Mouse (Mus musculus) limb, embryonic 13.5 days (tissue): ENCODE data around the gene Aggf1. TPM values are rescaled to one million over a fixed set of nuclear protein-coding genes. Genes with fewer than 3 reads are reported as not detected.
"Not testable (repeated sequence)": the region's sequence is repeated elsewhere in the genome, so short reads cannot be mapped to it uniquely, and the experiment has no call there.

Source experiments
- ATAC-seq: fragments of 200-750 bp; cut with Nextera tagmentation; 2 replicates; pipeline ENCODE4 v1.8.0; 2017; ENCODE audit warnings: low read depth, moderate number of reproducible peaks, moderate TSS enrichment; ENCODE audit not compliant: low FRiP score
- H3K27ac ChIP-seq: fragments of 300-500 bp; sonication (generic); 2 replicates; pipeline ENCODE4 v1.5.1; 2015; ENCODE audit warnings: inconsistent platforms, mild to moderate bottlenecking, moderate library complexity
- H3K27me3 ChIP-seq: fragments of 300-500 bp; sonication (generic); 2 replicates; pipeline ENCODE4 v1.6.1; 2015; ENCODE audit warnings: mild to moderate bottlenecking, inconsistent platforms
- H3K36me3 ChIP-seq: fragments of 300-500 bp; sonication (generic); 2 replicates; pipeline ENCODE4 v1.6.1; 2015; ENCODE audit warnings: inconsistent platforms, mild to moderate bottlenecking, moderate library complexity
- H3K4me1 ChIP-seq: fragments of 300-500 bp; sonication (generic); 2 replicates; pipeline ENCODE4 v1.6.1; 2015; ENCODE audit warnings: inconsistent platforms
- H3K4me2 ChIP-seq: fragments of 300-500 bp; sonication (generic); replicated peaks from 2 replicates; pipeline ENCODE4 v1.6.1; 2015; ENCODE audit warnings: inconsistent platforms, mild to moderate bottlenecking, moderate library complexity
- H3K4me3 ChIP-seq: fragments of 300-500 bp; sonication (generic); 2 replicates; pipeline ENCODE4 v1.5.1; 2015; ENCODE audit warnings: moderate library complexity, mild to moderate bottlenecking, inconsistent platforms
- H3K9ac ChIP-seq: fragments of 300-500 bp; sonication (generic); 2 replicates; pipeline ENCODE4 v1.6.1; 2015; ENCODE audit warnings: mild to moderate bottlenecking, inconsistent platforms
- H3K9me3 ChIP-seq: fragments of 300-500 bp; sonication (generic); 2 replicates; pipeline ENCODE4 v1.6.1; 2016; ENCODE audit warnings: inconsistent platforms
- WGBS: fragments of 180-500 bp; shearing (Covaris S2); methylation state at CpG from one replicate; pipeline ENCODE4 v1.1.7; 2015; 5-methylcytosine and 5-hydroxymethylcytosine counted together
- polyA plus RNA-seq: library from polyadenylated mRNA; unstranded; fragments of >200 nt; fragmentation: Nextera tagmentation; extraction: Ambion mirVana; gene quantifications from 2 replicates; pipeline ENCODE4 v1.2.1, GENCODE M21; 2015

Gene Aggf1
- 31.7 and 32.4 TPM in 2 replicates for polyA plus RNA-seq

DNA sequence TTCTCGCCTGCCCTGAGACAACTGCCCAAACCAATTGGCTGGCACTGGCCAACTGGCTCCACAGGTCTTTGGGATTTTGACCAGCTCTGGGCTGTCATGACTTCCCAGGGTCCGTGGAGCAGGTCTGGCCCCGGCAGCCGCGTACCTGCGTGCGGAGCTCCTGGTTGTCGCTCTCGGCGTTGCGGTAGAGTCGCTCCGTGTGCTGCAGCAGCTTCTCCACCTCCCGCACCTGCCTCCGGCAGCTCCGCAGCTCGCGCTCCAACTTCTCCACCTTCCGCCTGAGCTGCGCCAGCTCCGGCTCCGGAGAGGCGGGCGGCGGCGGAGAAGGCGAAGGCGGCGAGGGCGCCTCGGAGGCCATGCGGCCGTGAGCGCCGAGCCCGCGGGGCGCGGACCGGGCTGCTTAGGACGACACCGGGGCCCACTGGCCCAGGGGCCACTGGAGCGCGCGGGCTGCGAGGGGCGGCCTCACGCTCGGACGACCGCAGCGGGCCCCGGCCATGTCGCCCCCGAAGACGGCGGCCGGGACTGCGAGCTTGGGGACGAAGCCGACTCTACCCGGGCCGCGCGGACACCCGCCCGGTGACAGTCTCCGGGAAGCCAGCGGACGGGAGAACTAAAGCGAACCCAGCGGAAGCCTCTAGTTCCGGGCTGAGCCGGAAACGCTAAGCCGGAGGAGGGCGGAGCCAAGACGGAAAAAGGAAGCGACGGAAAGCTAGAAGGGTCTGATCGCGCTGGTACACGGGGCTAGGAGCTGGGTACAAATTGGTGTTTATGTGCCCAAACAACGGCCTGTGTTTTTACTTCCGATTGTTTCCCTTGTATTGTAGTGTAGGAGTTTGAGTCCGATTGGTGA lies at the start of gene Aggf1:
Aggf1 (minus strand) TSS at position 652 of the 853 bp plus-strand sequence.
- H3K36me3 ChIP-seq: peaks cover 12% of the 10 kb centered on the region
- H3K27ac ChIP-seq: peak within 1 kb of the TSS; percentile 80; the same call in 1 of the 2 replicates
- no peaks in the 10 kb centered on the region for H3K9me3 ChIP-seq
- H3K27me3 ChIP-seq: no peaks in the 10 kb centered on the region
- peak; percentile 98 for ATAC-seq
- peak within 1 kb of the TSS; percentile 83 for H3K4me2 ChIP-seq
- peak within 1 kb of the TSS; percentile 97 for H3K9ac ChIP-seq
- peaks cover 12% of the 10 kb centered on the region for H3K4me1 ChIP-seq
- H3K4me3 ChIP-seq: peak within 1 kb of the TSS; percentile 100
- WGBS: under 1% methylated on average over 86 of the region's 86 CpGs

- H3K27me3 ChIP-seq: no peaks in the 10 kb centered on the region
- no peak overlapping the region for H3K4me2 ChIP-seq
- H3K9me3 ChIP-seq: no peaks in the 10 kb centered on the region
- ATAC-seq: no peak
- no peaks in the 10 kb centered on the region for H3K4me1 ChIP-seq
- H3K9ac ChIP-seq: no peak overlapping the region
- H3K4me3 ChIP-seq: no peak overlapping the region
- H3K27ac ChIP-seq: no peak overlapping the region
- WGBS: 82% methylated on average over 7 of the region's 7 CpGs
- no peaks in the 10 kb centered on the region for H3K36me3 ChIP-seq
Observed at GRCm38 (mm10) chr13:95424932-95425331, 49.8 kb upstream of the Aggf1 start.

DNA sequence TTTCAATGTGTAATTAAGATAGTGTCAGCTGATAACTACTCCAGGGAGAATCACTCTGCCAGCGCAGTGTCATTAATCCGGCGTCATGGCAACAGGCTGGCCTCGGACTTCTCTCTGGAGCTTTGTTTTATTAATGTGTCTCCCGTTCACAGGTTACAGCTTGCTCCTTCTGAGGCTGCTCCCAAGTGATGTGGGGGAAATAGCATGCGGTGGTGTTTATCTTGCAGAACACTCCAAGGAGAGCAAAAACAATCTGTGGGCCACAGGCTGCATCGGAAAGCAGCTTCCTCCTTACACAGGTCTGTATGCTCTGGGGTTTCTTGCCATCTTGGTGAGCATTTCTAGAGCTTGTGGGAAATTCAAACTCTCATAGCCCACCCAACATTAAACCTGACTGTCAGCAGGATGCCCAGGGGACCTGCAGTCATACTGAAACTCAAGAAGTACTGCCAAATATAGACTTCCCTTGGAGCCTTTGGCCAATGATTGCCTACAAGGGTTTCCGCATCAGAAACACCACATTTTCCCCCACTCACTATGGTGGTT lies 44.1 kb upstream of the Aggf1 start:
- Histone ChIP-seq H3K9me3 (no peaks in the 10 kb centered on the region), H3K4me3 (no peak overlapping the region), H3K4me2 (0 out of 2 replicates have a peak overlapping the region, but pooled peaks have one; percentile 9), H3K9ac (no peak overlapping the region), H3K27ac (no peak overlapping the region), H3K36me3 (no peaks in the 10 kb centered on the region), H3K4me1 (0 out of 2 replicates have a peak, but pooled peaks cover 8% of the 10 kb centered on the region), H3K27me3 (no peaks in the 10 kb centered on the region)
- WGBS: 31% methylated on average over 8 of the region's 8 CpGs
- ATAC-seq: no peak

GRCm38 (mm10) chr13:95418575-95419203 lies 43.5 kb upstream of the Aggf1 start:
- Histone ChIP-seq H3K4me1 (0 out of 2 replicates have a peak, but pooled peaks cover 8% of the 10 kb centered on the region), H3K4me2 (no peak overlapping the region), H3K9ac (no peak overlapping the region), H3K36me3 (no peaks in the 10 kb centered on the region), H3K9me3 (no peaks in the 10 kb centered on the region), H3K4me3 (no peak overlapping the region), H3K27me3 (no peaks in the 10 kb centered on the region), H3K27ac (no peak overlapping the region)
- 63% methylated on average over 6 of the region's 6 CpGs for WGBS
- ATAC-seq: no peak

DNA sequence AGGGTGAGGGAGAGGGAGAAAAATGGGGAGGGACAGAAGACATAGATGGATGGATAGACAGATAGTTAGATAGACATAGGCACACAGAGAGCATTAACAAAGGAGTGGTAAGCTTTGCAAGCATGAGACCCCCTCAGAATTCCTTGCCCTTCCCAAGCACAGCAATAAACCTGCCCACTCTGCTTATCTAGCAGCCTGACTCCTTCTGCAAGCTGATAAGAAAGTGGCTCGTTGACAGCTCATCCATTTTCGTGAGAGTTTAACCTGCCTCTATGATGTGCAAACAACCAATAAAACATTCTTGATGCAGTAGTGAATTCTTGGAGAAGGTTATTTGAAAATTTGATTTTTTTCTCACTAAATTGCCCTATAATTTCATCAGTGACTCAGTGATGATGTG lies 37.1 kb upstream of the Aggf1 start:
- H3K36me3 ChIP-seq: no peaks in the 10 kb centered on the region
- H3K4me2 ChIP-seq: no peak overlapping the region
- H3K27me3 ChIP-seq: no peaks in the 10 kb centered on the region
- ATAC-seq: no peak
- H3K4me1 ChIP-seq: no peaks in the 10 kb centered on the region
- H3K9me3 ChIP-seq: no peaks in the 10 kb centered on the region
- no peak overlapping the region for H3K9ac ChIP-seq
- no peak overlapping the region for H3K27ac ChIP-seq
- H3K4me3 ChIP-seq: no peak overlapping the region
- 28% methylated on average over 2 of the region's 2 CpGs for WGBS

GRCm38 (mm10) chr13:95393242-95393641 lies 18.1 kb upstream of the Aggf1 start:
- Histone ChIP-seq H3K27ac (no peak overlapping the region), H3K4me2 (no peak overlapping the region), H3K4me3 (no peak overlapping the region), H3K4me1 (no peaks in the 10 kb centered on the region), H3K9me3 (peaks cover 8% of the 10 kb centered on the region), H3K9ac (no peak overlapping the region), H3K27me3 (no peaks in the 10 kb centered on the region), H3K36me3 (no peaks in the 10 kb centered on the region)
- 87% methylated on average over 7 of the region's 7 CpGs for WGBS
- ATAC-seq: no peak

DNA sequence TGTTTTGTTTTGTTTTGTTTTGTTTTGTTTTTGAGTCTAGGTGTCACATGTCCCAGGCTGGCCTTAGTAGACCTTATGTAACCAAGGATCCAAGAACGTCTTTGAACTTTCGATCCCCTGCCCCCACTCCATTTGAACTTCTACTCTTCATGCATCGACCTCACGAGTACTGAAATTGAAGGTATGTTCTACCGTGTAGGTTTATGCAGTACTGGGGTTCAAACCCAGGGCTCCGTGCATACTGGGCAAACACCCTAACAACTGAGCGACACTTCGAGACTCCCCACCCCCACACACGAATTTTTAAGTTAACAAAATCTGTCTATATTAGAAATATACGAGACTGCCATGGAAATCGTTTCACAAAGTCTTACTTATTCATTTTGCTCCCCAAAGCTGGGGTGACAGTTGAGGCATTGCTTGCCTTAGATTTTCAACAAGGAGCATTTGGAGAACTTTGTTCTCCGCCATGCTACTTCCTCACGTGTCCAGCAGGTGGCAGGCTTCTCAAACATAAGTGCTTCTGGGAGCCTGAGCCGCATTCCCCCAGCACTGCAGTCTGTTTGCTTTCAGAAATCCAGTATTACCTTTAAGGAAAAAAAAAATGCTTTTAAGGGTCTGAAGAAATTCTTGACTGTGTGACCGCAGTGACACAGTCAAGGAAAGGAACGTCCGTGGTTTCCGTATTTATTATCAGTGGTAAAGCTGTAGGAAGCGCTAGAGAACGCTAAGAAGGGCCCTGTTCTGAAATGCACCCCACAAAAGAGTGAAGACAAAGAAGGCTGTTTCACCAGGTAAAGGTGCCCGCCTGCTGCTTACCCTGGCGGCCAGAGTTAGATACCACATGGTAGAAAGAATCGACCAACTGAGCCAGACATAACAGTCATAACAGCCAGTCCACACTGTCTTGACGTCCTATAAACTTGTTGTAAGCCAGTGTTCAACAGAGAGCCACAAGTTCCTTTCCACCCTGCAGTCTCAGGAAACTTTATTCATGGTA lies 15.0 kb upstream of the Aggf1 start:
- peak; percentile 37; the same call in 1 of the 2 replicates for ATAC-seq

GRCm38 (mm10) chr13:95388226-95388625 lies 13.1 kb upstream of the Aggf1 start:
- Histone ChIP-seq H3K4me3 (no peak overlapping the region), H3K9me3 (no peaks in the 10 kb centered on the region), H3K9ac (no peak overlapping the region), H3K27me3 (no peaks in the 10 kb centered on the region), H3K4me1 (no peaks in the 10 kb centered on the region), H3K27ac (no peak overlapping the region), H3K36me3 (no peaks in the 10 kb centered on the region), H3K4me2 (no peak overlapping the region)
- ATAC-seq: no peak
- WGBS: 83% methylated on average over 5 of the region's 5 CpGs

More for the DNA sequence above, 15.0 kb upstream of the Aggf1 start:
- no peak overlapping the region for H3K9ac ChIP-seq
- WGBS: 30% methylated on average over 24 of the region's 24 CpGs
- no peaks in the 10 kb centered on the region for H3K36me3 ChIP-seq
- H3K4me3 ChIP-seq: no peak overlapping the region
- H3K27ac ChIP-seq: no peak overlapping the region
- no peaks in the 10 kb centered on the region for H3K9me3 ChIP-seq
- peak overlapping the region; percentile 29 for H3K4me2 ChIP-seq
- no peaks in the 10 kb centered on the region for H3K27me3 ChIP-seq
- H3K4me1 ChIP-seq: no peaks in the 10 kb centered on the region

DNA sequence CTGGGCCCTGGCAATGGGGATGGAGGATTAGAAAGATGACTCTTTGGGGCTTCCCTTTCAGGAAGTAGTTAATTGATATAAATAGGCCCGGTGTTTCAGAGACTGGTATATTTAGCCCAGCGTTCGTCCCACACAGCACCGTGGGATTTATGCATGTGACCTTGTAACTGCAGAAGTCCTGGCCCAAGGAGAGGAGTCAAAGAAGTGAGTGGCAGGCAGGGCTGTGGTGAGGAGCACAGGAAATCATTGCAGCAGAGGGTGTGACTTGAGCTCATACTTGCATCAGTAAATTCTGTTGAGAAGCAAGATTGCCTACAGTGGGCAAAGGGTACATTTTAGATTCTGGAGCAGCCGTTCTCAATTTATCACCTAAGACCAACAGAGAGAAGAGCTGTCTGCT lies 7.3 kb upstream of the Aggf1 start:
- no peaks in the 10 kb centered on the region for H3K4me1 ChIP-seq
- H3K9me3 ChIP-seq: no peaks in the 10 kb centered on the region
- H3K36me3 ChIP-seq: no peaks in the 10 kb centered on the region
- no peak overlapping the region for H3K27ac ChIP-seq
- no peak overlapping the region for H3K4me3 ChIP-seq
- 77% methylated on average over 5 of the region's 5 CpGs for WGBS
- H3K27me3 ChIP-seq: no peaks in the 10 kb centered on the region
- H3K4me2 ChIP-seq: no peak overlapping the region
- H3K9ac ChIP-seq: no peak overlapping the region
- ATAC-seq: no peak

GRCm38 (mm10) chr13:95378696-95379095 lies 3.5 kb upstream of the Aggf1 start:
- ATAC-seq: no peak

GRCm38 (mm10) chr13:95376689-95377289 lies 1.6 kb upstream of the Aggf1 start:
- not testable (repeated sequence) for H3K27ac ChIP-seq, H3K4me3 ChIP-seq, H3K4me2 ChIP-seq, ATAC-seq, H3K9ac ChIP-seq, H3K9me3 ChIP-seq, H3K36me3 ChIP-seq, H3K27me3 ChIP-seq
- 96% methylated on average over 11 of the region's 11 CpGs for WGBS
- peaks cover 12% of the 10 kb centered on the region for H3K4me1 ChIP-seq

More at GRCm38 (mm10) chr13:95378696-95379095, 3.5 kb upstream of the Aggf1 start:
- H3K27me3 ChIP-seq: no peaks in the 10 kb centered on the region
- no peaks in the 10 kb centered on the region for H3K9me3 ChIP-seq
- H3K9ac ChIP-seq: no peak overlapping the region
- peaks cover 7% of the 10 kb centered on the region for H3K4me1 ChIP-seq
- WGBS: 86% methylated on average over 3 of the region's 3 CpGs
- no peak overlapping the region for H3K4me2 ChIP-seq
- no peaks in the 10 kb centered on the region for H3K36me3 ChIP-seq
- no peak overlapping the region for H3K27ac ChIP-seq
- H3K4me3 ChIP-seq: no peak overlapping the region
